In the genomic region with DNA sequence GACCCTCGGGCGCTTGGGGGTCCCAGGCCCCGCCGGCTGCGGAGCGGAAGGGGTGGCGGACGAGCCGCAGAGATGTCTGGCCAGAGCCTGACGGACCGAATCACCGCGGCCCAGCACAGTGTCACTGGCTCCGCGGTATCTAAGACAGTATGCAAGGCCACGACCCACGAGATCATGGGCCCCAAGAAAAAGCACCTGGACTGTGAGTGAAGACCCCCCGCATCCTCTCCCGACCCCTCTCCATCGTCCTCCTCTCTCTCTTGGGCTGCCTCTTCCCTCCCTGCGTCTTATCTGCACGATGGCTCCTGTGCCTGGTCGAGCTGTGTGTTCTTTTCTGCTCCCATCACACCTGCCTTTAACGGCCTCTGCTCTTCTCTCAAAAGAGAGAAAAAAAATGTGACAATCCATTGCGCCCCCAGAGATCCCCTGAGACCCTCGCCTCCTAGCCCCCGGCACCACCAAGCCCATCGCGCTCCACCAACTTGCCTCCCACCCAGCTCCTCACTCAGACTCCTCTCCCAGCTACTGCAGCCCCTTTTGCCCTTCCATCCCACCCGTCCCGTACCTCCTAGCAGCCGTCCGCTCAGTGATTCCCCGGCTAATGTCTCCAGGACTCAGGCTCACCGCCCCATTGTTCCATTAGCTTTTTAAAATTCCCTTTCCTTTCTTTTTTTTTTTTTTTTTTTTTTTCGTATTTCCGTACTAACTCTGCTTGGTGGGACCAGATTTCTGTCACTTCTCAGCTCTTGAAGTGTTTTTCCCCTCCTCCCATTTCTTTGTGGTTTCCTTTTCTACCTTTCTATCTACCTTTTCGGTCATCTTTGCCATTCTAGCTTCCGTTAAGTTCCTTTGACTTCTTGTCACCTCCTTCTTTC, we compare ENCODE assay signal across 8 mouse cellular contexts. TPM values are rescaled to one million over a fixed set of nuclear protein-coding genes. Genes with fewer than 3 reads are reported as not detected.
DNase-seq lines count a peak whose midpoint lies in the region; ATAC-seq and TF ChIP-seq lines count a peak whose summit lies in the region.

No protein-coding gene starts in this region.

- DNase-seq in kidney, adult 2 months, result peak; percentile 23
- DNase-seq in kidney, adult 18-20 months, result no peak
- peak in 1 of 2 experiments; percentile 50 for DNase-seq in cerebellum, adult 2 months
- DNase-seq in frontal cortex, postnatal 10 days (ENCODE audit: low spot score in 2 of 2), result peak; percentile 34 to 37
- DNase-seq in liver, adult 2 months (ENCODE audit: extremely low read depth, low read depth, low spot score), result no peak
- peak; percentile 58 for DNase-seq in neural tube, embryonic 11.5 days (ENCODE audit: low spot score)

- H3K27ac ChIP-seq in kidney, adult 2 months (ENCODE audit: insufficient read depth, low read depth, low read length), result peak overlapping the region; percentile 96
- H3K27ac ChIP-seq in cerebellum, adult 2 months (ENCODE audit: insufficient read depth, low read length), result peak overlapping the region; percentile 85
- H3K27ac ChIP-seq in intestine, embryonic 15.5 days, result peak overlapping the region; percentile 99
- peak overlapping the region; percentile 89 for H3K27ac ChIP-seq in liver, adult 2 months (replicated peaks; ENCODE audit: insufficient read depth, low read depth, low read length)
- peak overlapping the region; percentile 93 for H3K27ac ChIP-seq in neural tube, embryonic 11.5 days (ENCODE audit: low read depth, low read length)
- H3K27ac ChIP-seq in testis, adult 2 months (ENCODE audit: control insufficient read depth, insufficient read depth, low read depth, low read length), result peak overlapping the region; percentile 96

- H3K4me3 ChIP-seq in kidney, adult 2 months (ENCODE audit: insufficient read depth, low read depth, low read length), result peak overlapping the region; percentile 90
- H3K4me3 ChIP-seq in cerebellum, adult 2 months (replicated peaks; ENCODE audit: insufficient read depth, low read depth, low read length), result peak overlapping the region; percentile 98
- peak overlapping the region; percentile 85 for H3K4me3 ChIP-seq in intestine, embryonic 15.5 days (replicated peaks)
- H3K4me3 ChIP-seq in liver, adult 2 months (ENCODE audit: insufficient read depth, low read depth, low read length), result peak overlapping the region; percentile 94
- peak overlapping the region; percentile 87 for H3K4me3 ChIP-seq in neural tube, embryonic 11.5 days (ENCODE audit: low read depth, low read length)
- H3K4me3 ChIP-seq in testis, adult 2 months (ENCODE audit: control insufficient read depth, low read depth, low read length), result peak overlapping the region; percentile 98

- H3K36me3 ChIP-seq in kidney, adult 2 months (ENCODE audit: control insufficient read depth, insufficient read depth, low read length), result no peaks in the 10 kb centered on the region
- H3K36me3 ChIP-seq in intestine, embryonic 15.5 days, result no peaks in the 10 kb centered on the region
- H3K36me3 ChIP-seq in liver, adult 2 months (ENCODE audit: control insufficient read depth, insufficient read depth, low read length), result no peaks in the 10 kb centered on the region
- H3K36me3 ChIP-seq in neural tube, embryonic 11.5 days (ENCODE audit: control insufficient read depth, insufficient read depth, low read length), result no peaks in the 10 kb centered on the region
- H3K36me3 ChIP-seq in testis, adult 2 months (ENCODE audit: control insufficient read depth, insufficient read depth, low read length), result no peaks in the 10 kb centered on the region

- TF ChIP-seq POLR2A in kidney, adult 2 months (IDR thresholded peaks at IDR 0.05; ENCODE audit: low read depth, low read length), result no peak
- TF ChIP-seq POLR2A in cerebellum, adult 2 months (IDR thresholded peaks at IDR 0.05; ENCODE audit: borderline replicate concordance, insufficient read depth, low read length), result no peak
- TF ChIP-seq POLR2A in liver, adult 2 months (IDR thresholded peaks at IDR 0.05; ENCODE audit: extremely low read depth, insufficient read depth, low read length), result no peak
- peak; percentile 30 for TF ChIP-seq POLR2A in testis, adult 2 months (IDR thresholded peaks at IDR 0.05; ENCODE audit: control insufficient read depth, low read depth, low read length)

- peak; percentile 61 for ATAC-seq in intestine, embryonic 15.5 days
- peak; percentile 69 for ATAC-seq in neural tube, embryonic 11.5 days (ENCODE audit: insufficient read depth, low FRiP score, low TSS enrichment)

- H3K9me3 ChIP-seq in intestine, embryonic 15.5 days, result no peaks in the 10 kb centered on the region
- no peaks in the 10 kb centered on the region for H3K9me3 ChIP-seq in neural tube, embryonic 11.5 days (ENCODE audit: control insufficient read depth, low read length)

- TF ChIP-seq CTCF in kidney, adult 2 months (conservative IDR thresholded peaks at IDR 0.05; ENCODE audit: insufficient read depth, insufficient read length, low read depth, low read length), result no peak
- TF ChIP-seq CTCF in cerebellum, adult 2 months (IDR thresholded peaks at IDR 0.05; ENCODE audit: borderline replicate concordance, insufficient read depth, low read depth, low read length), result no peak
- no peak for TF ChIP-seq CTCF in liver, adult 2 months (IDR thresholded peaks at IDR 0.05; ENCODE audit: low read depth, low read length)
- TF ChIP-seq CTCF in testis, adult 2 months (IDR thresholded peaks at IDR 0.05; ENCODE audit: control insufficient read depth, insufficient read depth, insufficient replicate concordance, low read depth, low read length), result no peak

- WGBS in kidney, adult 2 months, result under 1% methylated on average over 39 of the region's 39 CpGs
- under 1% methylated on average over 38 of the region's 39 CpGs for WGBS in cerebellum, adult 2 months
- WGBS in intestine, embryonic 15.5 days, result under 1% methylated on average over 39 of the region's 39 CpGs
- WGBS in liver, adult 2 months, result under 1% methylated on average over 37 of the region's 39 CpGs
- WGBS in neural tube, embryonic 11.5 days, result under 1% methylated on average over 39 of the region's 39 CpGs

- H3K79me2 ChIP-seq in liver, adult 2 months (ENCODE audit: control insufficient read depth, insufficient read depth, low read length), result peaks cover 16% of the 10 kb centered on the region; the same call in 1 of the 2 replicates

- H3K4me1 ChIP-seq in kidney, adult 2 months (ENCODE audit: control insufficient read depth, insufficient read depth, low read length), result peaks cover 15% of the 10 kb centered on the region
- no peaks in the 10 kb centered on the region; the same call in 1 of the 2 replicates for H3K4me1 ChIP-seq in cerebellum, adult 2 months (ENCODE audit: control insufficient read depth, insufficient read depth, low read length)
- H3K4me1 ChIP-seq in intestine, embryonic 15.5 days (replicated peaks), result peaks cover 2% of the 10 kb centered on the region; the same call in 1 of the 2 replicates
- H3K4me1 ChIP-seq in liver, adult 2 months (ENCODE audit: control insufficient read depth, insufficient read depth, low read length), result peaks cover 17% of the 10 kb centered on the region; the same call in 1 of the 2 replicates
- H3K4me1 ChIP-seq in neural tube, embryonic 11.5 days (ENCODE audit: control insufficient read depth, insufficient read depth, low read length), result peaks cover 12% of the 10 kb centered on the region; the same call in 1 of the 2 replicates
- peaks cover 2% of the 10 kb centered on the region; the same call in 1 of the 2 replicates for H3K4me1 ChIP-seq in testis, adult 2 months (ENCODE audit: control insufficient read depth, insufficient read depth, low read length)

- peak overlapping the region; percentile 55 for H3K4me2 ChIP-seq in intestine, embryonic 15.5 days (replicated peaks)
- peak overlapping the region; percentile 85 for H3K4me2 ChIP-seq in neural tube, embryonic 11.5 days (ENCODE audit: low read depth)

- H3K9ac ChIP-seq in intestine, embryonic 15.5 days, result peak overlapping the region; percentile 99
- H3K9ac ChIP-seq in liver, adult 2 months (ENCODE audit: low read depth, low read length), result peak overlapping the region; percentile 93
- H3K9ac ChIP-seq in neural tube, embryonic 11.5 days (ENCODE audit: low read length), result peak overlapping the region; percentile 97

- H3K27me3 ChIP-seq in kidney, adult 2 months (replicated peaks; ENCODE audit: control insufficient read depth, insufficient read depth, low read length), result no peaks in the 10 kb centered on the region
- no peaks in the 10 kb centered on the region for H3K27me3 ChIP-seq in cerebellum, adult 2 months (ENCODE audit: control insufficient read depth, insufficient read depth, low read length)
- no peaks in the 10 kb centered on the region for H3K27me3 ChIP-seq in intestine, embryonic 15.5 days (replicated peaks)
- H3K27me3 ChIP-seq in liver, adult 2 months (ENCODE audit: control insufficient read depth, insufficient read depth, low read length), result no peaks in the 10 kb centered on the region
- no peaks in the 10 kb centered on the region for H3K27me3 ChIP-seq in neural tube, embryonic 11.5 days (ENCODE audit: control insufficient read depth, insufficient read depth, low read length)
- H3K27me3 ChIP-seq in testis, adult 2 months (ENCODE audit: control insufficient read depth, insufficient read depth, low read length), result no peaks in the 10 kb centered on the region

RNA-seq across cellular contexts. Expression of a gene that starts 0.7 kb away (rescaled TPM):
- 89.4 and 99.3 TPM in 2 replicates for polyA plus RNA-seq in kidney, adult 2 months (2012; rRNA removed)
- 156 and 163 TPM in 2 replicates for polyA plus RNA-seq in cerebellum, adult 2 months (2012; rRNA removed)
- 30.8 and 33.3 TPM in 2 replicates for polyA plus RNA-seq in intestine, embryonic 15.5 days (2015; fragmentation: Nextera tagmentation; extraction: Ambion mirVana)
- 120 and 127 TPM in 2 replicates for total RNA-seq in liver, adult 2 months (2014; rRNA removed)
- 24.6 and 29.7 TPM in 2 replicates for polyA plus RNA-seq in liver, adult 2 months (2012; rRNA removed)
- polyA plus RNA-seq in neural tube, embryonic 11.5 days (2014; fragmentation: Nextera tagmentation; extraction: Ambion mirVana), result 37.5 and 39.1 TPM in 2 replicates
- polyA plus RNA-seq in testis, adult 2 months (2012; rRNA removed), result 79.7 and 84.5 TPM in 2 replicates

Comparison
In these comparisons a context has a peak if more than half of its experiments do, and no peak if none do; other contexts are left out.
1. DNase-seq: peak in kidney, adult 2 months (single experiment), frontal cortex, postnatal 10 days (2 of 2) and neural tube, embryonic 11.5 days (single experiment); none in kidney, adult 18-20 months (single experiment) and liver, adult 2 months (single experiment).
2. Peak in every context shown above with its lines, with median percentiles within 50 percentile points of each other: H3K27ac ChIP-seq, H3K4me3 ChIP-seq and H3K9ac ChIP-seq.